Mouse (Mus musculus): Measurements from ENCODE around the gene Inpp5a.

The Inpp5a gene

DNA sequence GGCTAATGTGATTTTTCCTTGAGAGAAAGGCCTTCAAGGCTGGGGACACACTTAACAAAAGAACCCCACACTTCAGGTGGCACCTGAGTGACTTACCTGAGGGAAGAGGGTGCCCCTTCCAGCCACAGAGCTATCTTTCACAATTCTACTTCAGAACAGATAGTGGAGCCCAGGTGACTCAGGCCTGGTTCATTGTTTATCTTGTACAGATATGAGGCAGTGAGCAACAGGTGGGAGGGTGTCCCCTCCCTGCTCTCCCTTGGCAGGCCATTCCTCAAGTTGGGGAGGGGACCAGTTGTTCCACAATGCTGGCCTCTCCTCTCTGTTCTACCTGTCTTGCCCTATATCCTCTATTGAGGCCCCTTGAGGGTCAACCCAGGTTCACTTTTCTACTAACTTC is 17.5 kb upstream of the Inpp5a start:
- no peak for DNase-seq (ENCODE audit: low spot score)

DNA sequence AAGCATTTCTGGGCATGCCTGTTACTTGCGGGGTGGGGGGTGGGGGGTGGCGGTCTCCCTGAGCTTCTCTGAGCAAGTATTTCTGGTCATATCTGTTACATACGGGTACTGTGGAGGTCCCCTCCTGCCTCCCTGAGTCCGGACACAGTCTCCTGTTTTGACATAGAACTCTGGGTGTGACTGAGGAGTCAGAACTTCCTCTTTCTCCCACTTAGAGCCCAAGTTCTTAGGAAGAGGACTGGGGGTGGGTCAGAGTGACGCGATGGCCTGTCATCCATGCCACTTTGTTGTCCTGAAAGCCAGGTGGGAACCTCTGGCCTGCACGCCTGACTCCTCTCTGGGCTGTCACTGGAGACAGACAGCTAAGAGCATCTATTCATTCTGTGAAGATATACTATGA is 11.5 kb upstream of the Inpp5a start:
- DNase-seq (ENCODE audit: low spot score) = no peak

DNA sequence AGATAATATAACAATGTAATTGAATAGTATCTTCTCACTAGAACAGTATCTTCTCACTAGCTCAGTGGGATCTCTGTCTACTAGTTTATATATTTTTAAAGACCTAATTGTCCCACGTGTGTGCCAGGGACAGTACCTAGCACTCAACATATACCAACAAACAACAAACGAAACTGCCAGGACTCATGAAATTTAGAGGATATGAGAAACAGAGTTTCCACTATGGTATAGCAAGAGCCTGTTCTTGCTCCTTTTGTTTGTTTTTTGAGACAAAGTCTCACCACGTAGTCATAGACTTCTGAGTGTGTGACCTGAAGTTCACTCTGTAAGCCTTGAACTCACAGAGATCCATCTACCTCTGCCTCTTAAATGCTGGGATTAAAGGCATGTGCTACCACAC is 10.6 kb upstream of the Inpp5a start:
- no peak for DNase-seq (ENCODE audit: low spot score)

DNA sequence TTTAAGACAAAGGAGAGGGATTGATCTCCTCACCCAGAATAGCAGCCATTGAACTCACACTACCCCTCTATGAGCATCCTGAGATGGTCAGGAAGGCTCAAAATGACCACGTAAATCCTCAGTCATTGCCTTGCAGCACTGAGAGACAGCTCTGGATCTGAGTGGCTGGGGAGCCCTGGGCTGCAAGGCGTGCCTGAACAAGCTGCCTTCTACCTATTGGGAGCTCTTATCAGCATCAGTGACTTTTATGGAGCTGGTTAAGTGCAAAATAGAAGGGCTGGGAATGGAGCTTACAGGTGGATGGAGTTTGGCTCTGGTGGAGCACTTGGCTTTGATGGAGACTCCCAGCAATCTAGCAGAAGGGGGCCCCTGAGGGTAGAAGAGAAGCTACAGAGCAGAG is 9.2 kb upstream of the Inpp5a start:
- no peak for DNase-seq (ENCODE audit: low spot score)

DNA sequence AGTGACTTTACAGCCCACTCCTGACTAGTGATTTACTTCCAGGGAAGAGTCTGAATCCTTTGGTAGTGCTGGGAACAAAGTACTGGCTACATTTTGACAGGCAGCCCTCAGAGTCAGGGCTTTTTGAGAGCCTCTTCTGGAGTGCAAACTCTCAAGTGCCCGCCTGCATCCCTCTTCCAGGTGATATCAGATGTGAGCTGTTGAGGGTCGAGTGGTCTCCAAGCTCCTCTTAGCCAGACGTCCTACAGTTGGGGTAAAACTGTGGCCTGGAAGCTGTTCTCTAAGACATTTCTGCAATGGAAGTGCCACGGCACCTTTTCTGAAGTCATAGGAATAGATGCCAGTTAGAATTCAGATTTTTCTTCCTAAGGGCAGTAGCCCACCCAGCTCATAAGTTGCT is 8.7 kb upstream of the Inpp5a start:
- no peak for DNase-seq (ENCODE audit: low spot score)

DNA sequence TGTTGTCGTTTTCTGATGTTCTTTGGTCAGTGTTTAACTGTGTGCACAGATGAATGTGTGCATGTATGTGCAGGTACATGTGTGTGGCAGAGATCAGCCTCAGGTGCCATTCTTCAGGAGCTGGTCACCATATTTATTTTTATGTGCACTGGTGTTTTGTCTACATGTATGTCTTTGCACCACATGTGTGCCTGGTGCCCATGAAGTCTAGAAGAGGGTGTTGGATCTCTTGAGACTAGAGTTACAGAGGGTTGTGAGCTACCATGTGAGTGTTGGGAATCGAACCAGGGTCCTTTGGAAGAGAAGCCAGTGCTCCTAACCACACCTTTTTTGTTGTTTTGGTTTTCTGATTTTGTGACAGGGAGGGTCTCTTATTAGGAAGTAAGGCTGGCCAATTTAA is 7.0 kb upstream of the Inpp5a start:
- no peak for DNase-seq (ENCODE audit: low spot score)

DNA sequence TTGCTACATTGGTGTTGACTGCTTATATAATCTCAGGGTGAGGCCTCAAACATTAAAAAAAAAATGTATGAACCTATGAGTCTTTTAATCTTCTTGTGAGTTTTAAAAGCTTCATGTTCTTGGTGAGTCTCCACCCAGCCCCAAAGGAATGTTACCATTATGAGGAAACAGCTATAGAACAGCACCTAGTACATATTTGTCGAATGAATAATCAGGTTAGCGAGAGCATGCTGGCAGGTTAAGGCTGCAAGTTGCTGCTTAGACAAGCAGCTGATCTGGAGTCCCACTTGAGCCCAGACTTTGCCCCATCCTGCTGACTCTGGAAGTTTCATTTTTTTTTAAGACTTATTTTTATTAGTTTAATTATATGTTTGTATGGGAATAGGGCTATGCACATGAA is 6.1 kb upstream of the Inpp5a start:
- no peak for DNase-seq (ENCODE audit: low spot score)

DNA sequence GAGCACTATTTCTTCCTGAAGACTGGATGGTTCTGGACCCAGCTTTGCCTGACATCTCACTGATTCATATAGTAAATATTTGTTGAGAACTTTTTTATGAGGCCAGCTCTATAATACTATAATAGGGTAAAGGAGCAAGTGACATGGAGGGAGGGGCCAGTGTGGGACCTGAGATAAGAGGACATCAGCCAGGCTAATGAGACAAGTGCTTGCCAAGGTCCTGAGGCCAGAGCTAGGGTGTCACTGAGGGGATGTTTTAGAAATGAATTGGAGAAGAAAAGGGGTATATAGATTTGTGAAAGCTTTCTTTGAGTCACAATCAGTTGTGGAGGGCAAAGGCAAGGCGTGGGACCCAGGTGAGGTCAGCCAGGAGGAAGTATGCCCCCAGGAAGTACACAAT is 4.4 kb upstream of the Inpp5a start:
- no peak for DNase-seq (ENCODE audit: low spot score)

DNA sequence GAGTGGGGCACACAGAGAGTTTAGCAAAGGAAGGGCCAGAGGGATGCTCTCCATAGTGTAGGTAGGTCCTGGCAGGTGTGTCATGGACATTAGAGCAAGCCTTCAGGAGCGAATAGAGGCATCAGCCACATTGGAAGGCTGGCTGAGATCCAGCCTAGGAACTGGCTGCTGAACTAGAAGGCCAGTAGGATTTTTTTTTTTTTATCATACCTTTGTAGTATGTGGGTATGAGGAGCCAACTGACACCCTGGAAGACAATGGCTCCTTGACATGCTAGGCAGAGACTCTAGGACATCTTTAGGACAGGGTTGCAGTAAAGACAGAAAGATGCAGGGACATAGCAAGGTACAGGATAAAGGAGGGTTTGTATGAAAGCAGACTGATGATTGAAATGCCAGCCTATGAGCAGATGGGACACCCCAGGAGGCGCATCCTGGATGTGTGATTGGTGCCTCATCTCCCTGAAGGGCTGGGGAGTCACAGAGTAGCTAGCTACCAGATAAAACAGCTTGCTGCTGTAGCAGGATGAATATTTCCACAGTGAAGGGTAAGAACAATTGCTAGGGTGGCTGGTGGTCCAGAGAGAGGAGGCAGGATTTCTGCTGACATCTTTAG is 3.9 kb upstream of the Inpp5a start:
- DNase-seq (ENCODE audit: low spot score) = no peak

DNA sequence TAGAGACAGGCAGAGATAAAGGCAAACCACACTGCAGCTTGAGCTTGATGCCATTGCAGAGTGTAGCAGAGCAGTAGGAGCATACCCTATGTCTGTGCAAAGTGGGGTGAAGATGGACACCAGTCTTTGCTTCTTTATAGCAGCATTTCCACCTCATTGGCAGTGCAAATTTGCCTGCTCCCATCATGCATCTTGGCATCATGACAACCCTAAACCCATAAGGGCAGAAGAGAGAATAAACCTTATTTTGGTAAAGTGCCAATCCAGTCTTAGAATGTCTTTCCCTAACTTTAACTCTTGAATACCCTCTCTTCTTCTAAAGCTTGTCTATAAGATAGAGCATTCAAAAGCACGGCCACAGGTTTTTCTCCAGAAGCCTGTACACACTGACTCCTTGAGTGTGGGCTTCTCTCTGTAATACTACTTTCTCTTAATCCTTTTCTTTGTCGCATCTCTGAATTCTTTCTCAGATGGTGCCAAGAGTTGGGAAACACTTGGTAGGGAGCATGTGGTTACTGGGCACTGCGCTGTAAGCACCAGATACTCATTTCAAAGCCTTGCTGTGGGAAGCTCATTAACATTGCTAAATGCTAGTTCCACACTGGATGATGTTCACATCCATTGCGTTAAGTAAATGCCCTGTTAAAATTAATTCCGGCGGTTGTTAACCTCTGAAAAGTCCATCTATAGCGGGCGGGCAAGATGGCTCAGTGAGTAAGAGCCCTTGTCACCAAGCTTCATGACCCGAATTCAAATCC is 1.8 kb upstream of the Inpp5a start:
- DNase-seq (ENCODE audit: low spot score) = no peak

DNA sequence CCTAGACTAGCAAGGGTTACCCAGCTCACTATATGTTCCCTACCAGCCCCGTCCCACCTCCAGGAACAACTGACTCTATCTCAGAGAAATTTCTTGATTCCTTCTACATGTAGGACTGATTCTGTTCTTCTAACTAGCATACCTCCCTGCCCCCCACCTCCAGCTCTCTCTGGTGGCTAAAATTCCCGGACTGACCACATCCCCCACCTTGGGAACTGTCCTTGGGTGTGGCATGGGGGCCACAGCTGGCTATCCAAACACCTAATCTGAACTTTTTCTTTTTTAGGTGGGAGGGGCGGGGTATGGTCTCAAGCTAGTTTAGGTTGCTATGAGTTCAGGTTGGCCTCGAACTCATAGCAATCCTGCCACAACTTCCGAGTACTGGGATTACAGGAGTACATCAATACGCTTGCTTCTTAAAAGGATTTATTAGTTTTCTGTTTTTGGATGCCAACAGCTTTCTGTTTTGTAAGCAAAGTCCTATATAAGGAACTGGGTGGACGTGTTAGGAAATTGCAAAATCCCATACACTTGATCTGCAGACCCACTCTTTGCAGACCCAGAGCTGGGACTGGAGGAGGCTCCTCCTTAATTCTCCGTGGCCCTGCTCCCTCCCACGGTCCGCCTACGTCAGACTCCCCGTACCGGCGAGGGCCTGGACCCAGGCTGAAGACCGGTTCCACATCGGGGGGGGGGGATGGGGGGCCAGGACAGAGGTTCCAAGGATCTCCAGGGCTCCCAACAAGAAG is 814 bp upstream of the Inpp5a start:
- no peak for DNase-seq (ENCODE audit: low spot score)

DNA sequence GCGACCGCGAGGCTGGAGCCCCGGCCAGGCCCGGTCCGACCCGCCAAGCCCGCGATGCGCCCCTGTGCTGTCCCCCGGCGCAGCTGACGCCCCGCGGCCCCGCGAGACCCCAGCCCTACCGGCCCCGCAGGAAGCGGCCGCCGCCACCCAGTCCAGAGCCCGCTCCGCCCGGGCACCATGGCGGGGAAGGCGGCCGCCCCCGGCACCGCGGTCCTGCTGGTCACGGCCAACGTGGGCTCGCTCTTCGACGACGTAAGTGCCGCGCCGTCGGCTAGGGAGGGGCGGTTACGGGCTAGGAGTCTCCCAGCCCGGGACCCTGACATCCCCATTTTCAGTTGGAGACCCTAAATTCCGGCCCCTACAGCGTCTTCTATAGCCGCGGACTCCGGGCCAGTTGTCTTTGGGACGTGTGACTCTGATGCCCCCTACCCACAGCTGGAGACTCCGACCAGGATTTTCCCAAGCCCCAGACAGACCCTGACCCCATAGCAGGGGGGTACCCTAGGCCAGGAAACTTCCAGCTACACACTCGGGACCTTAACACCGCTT is 378 bp downstream of the Inpp5a start:
- no peak for DNase-seq (ENCODE audit: low spot score)

DNA sequence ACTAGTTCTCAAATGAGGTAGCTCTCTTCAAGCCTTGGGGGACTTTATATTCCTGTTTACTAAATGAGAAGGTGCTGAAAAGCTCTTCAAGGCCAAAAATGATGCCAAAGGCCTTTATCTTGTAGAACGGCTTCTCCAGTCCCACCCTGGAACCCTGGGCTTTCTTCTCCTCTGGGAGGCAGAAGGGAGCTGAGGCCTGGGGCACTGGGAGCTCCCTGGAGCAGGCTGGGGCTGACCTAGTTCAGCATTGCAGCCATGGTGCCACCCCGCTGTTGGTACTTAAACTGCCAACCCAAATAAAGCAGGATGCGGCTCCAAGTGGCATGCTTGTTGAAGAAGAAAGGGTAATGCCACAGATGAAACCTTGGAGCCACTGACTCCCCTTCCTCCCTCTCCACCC is 1.5 kb downstream of the Inpp5a start:
- DNase-seq (ENCODE audit: low spot score) = no peak

DNA sequence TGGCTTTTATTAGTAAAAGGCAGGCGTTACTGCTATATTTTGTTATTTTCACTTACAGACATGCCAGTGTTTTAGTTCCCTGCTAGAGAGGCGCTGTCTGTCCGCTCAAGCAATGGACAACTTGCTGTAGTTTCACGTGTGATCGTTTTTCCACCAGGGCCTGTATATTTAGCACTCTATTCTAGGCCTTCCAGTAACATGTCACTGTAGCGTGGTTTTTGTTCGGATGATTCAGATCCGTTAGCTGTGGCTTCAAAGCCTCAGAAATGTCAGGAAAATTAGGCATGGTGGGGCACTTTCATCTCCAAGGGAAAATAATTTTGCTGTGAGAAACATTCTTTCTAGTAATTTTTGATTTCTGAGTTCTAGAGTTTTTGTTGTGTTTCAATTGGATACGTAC is 2.0 kb downstream of the Inpp5a start:
- DNase-seq (ENCODE audit: low spot score) = no peak

DNA sequence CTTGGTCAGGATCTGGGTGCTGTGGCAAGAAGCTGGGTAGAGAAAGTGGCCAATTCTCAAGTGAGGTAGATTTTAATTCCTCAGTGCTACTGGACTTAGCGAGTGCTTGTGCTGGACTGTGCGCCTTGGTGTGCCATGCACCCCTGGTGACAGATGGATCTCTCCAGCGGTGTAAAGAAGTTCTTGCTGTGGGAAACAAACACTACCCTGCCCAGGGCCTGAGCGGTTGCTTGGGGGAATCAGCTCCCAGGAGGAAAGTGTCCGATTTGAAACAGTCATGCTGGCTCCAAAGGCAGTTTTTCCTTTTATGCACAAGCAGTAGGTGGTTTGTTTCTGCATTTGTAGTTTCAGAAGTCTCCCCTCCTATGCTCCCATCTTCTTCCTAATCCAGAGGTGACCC is 2.8 kb downstream of the Inpp5a start:
- no peak for DNase-seq (ENCODE audit: low spot score)

DNA sequence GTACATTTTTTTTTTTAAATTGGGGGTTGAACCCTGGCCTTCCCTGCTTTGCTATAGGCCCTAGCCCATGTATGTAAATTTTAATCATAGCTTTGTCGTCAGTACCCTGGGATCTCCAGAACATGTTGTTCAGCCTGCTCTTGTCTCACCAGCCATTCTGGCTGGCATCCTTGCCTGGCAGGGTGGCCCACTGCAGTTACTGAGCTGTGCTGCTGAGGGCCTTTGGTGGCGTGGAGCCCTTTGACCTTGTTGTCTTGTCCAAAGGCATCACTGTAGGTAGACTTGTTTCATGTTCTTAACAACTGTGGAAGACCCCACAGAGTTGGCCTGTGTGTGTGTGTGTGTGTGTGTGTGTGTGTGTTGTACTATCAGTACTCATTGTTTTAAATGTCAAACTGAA is 3.2 kb downstream of the Inpp5a start:
- no peak for DNase-seq (ENCODE audit: low spot score)

DNA sequence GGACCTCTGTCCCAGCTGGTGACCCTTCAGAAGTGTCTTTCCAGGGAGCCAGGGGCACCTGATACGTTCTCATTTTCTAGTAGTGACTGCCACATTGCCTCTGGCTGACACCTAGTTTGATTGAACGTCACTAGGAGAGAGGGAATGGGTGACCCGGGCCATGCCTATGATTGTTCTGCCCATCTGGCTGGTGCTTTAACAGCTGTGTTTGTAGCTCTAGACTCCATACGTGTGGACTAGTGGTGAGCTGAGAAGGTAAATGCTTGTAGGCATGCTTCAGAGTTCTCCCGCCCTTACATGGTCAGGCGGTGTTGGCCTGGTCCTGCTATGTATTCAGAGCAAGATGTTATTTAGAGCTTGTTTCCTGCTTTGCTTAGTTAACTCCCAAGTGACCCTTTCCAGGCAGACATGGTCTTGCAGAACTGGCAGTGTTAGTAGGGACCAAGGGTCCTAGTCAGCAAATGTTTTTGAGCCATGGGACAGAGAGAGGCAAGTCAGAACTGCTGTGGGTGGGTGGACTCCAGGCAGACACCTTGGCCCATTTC is 3.9 kb downstream of the Inpp5a start:
- DNase-seq (ENCODE audit: low spot score) = no peak

DNA sequence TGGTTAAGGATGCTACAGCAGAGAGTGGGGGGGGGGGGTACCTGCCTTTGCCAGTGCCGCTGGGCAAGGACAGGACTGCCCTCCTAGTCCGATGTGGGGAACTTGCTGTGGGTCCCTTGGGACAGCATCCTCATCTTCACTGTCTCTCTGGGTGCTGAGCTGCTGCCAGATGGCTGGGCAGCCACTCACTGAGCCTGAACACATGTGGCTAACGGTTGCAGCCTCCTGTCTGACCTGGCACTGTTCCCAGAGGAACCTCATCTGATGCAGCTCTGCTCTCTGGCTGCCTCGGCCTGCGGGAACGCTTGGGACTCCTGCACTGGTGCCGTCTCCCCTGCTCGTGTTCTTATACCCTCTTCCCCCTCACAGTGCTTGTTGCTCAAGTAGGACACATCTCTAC is 8.6 kb downstream of the Inpp5a start:
- DNase-seq (ENCODE audit: low spot score) = no peak

DNA sequence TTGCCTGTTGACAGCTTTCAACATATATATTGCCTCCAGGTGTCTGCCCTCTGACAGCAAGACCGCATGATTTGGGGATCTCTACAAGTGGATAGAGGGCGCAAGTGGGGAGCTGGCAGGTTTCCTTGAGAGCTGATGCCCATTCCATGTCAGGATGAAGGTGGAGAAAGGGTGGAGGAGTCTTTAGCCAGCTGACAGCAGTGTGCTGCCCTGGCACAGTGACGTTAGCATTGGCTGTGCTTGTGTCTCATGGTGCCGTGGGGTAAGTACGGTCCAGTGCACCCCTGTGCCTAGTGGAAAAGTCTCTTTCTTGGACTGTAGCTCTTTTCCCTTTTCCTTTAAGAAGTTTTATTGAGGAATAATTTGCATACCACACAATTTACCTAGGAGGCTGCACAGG is 9.2 kb downstream of the Inpp5a start:
- DNase-seq (ENCODE audit: low spot score) = no peak

DNA sequence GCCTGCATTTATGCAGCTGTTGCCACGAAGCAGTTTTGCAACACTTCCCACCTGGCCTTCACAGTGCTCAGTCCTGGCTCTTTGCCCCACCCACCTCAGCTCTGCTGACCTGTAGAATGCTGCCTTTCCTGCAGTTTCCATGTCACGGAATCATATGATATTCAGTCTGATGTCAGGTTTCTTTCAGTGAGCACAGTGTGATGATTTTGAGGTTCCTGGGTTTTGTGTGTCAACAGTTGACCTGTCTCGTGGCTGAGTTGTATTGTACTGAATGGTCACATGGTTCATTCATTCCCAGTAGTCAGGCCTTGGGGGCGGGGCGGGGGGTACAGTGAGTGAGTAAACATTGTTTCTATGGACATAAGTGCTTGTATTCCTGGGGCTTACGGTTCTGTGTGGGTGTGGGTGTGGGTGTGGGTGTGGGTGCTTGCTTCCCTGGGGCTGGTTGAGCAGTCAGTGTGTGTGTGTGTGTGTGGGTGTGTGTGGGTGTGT is 9.7 kb downstream of the Inpp5a start:
- DNase-seq (ENCODE audit: low spot score) = no peak

DNA sequence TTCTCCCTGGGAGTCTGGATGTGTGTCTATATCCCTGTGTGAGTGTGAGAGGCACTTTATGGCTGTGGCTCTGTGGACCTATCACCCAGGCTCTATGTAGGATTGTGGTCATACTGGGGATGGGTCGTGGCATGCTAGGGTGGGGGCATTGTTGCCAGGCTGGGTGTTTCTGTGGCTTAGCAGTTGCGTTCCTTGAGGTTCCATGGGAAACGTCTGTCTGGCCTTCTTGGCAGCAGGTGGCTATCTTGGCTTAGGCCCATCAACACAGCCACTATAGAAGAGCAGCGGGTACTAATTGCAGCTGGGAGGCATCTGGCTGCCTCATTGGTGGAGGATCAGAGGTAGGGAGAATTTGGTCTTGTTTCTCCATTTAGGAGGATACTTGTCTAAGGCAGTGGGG is 10.7 kb downstream of the Inpp5a start:
- DNase-seq (ENCODE audit: low spot score) = no peak

DNA sequence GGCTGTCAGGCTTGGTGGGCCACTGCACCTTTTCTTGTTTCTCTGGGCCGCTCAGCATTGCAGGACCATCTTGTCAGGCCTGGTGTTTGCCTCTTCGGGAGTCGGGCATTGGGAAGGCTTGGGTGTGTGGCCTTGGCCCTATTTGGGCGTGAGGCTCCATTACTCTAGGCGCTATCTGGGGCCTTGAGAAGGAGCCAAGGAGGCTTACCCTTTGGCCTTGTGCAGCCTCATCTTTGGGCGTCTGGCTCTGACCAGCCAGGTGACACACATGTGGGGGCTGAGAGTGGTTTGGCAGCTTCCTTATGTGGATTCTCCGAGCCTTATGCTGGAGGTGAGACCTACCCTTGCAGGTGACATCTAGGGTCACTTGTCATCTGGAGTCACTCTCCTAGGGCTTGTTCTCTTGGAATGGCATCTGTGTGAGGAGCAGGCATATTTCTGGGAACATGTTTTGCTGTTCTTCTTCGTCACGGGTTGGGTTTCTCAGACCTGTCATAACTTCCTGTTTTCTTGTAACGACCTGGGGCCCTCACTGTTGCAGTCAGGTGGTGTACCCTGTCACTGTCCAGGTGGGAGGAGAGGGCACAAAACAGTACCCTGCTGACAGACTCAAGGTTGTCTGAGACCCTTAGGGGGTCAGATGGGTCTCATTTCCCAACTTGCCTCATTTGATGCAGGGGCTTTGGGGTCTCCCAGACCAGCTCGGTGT is 11.2 kb downstream of the Inpp5a start:
- DNase-seq (ENCODE audit: low spot score) = peak; percentile 70

All from T-cell, adult 2 months (primary cell).